Mouse (Mus musculus) common myeloid progenitor, adult 5-6 weeks (primary cell): ENCODE measurements around the gene Utp20. TPM values are rescaled to one million over a fixed set of nuclear protein-coding genes. Genes with fewer than 3 reads are reported as not detected.
A peak's percentile ranks its signal among the peaks of the same experiment; 100 is the strongest.

ENCODE experiments used
- ATAC-seq: replicated peaks from 2 replicates; pipeline ENCODE4 v1.8.0; 2016; ENCODE audit warnings: low read depth, mild to moderate bottlenecking, moderate TSS enrichment, inconsistent platforms; ENCODE audit not compliant: poor library complexity, severe bottlenecking
- total RNA-seq: library from RNA; stranded (forward); fragments of 200-1000, 187-1606 nt; gene quantifications from 2 replicates; pipeline ENCODE4 v1.2.3, GENCODE M21; 2017

The Utp20 gene
- total RNA-seq, 1 experiment from 2014 or later = 48.8 TPM

GRCm38 (mm10) chr10:88725343-88725742 is 101.3 kb downstream of the Utp20 start:
- ATAC-seq = peak; percentile 73

- ATAC-seq = no peak
Observed at GRCm38 (mm10) chr10:88719618-88720017, 107.0 kb downstream of the Utp20 start.

GRCm38 (mm10) chr10:88717756-88718025 is 108.9 kb downstream of the Utp20 start:
- ATAC-seq = no peak

- ATAC-seq = no peak
Observed at GRCm38 (mm10) chr10:88716986-88717755, 109.4 kb downstream of the Utp20 start.

- no peak for ATAC-seq
Observed at GRCm38 (mm10) chr10:88715621-88716020, 111.0 kb downstream of the Utp20 start.

GRCm38 (mm10) chr10:88714744-88715143 is 111.9 kb downstream of the Utp20 start:
- no peak for ATAC-seq

- ATAC-seq = peak; percentile 56
Observed at GRCm38 (mm10) chr10:88712359-88712758, 114.2 kb downstream of the Utp20 start.

GRCm38 (mm10) chr10:88708671-88709523 is 117.7 kb downstream of the Utp20 start:
- ATAC-seq = peak; percentile 74

GRCm38 (mm10) chr10:88700938-88701337 is 125.7 kb downstream of the Utp20 start:
- no peak for ATAC-seq

Other genes with a start within 250 kb of the Utp20 start
- gene Mybpc1, start 221.7 kb downstream of the Utp20 start, total RNA-seq = not detected in 2 replicates
- 1.1 and 4.2 TPM in 2 replicates for gene Spic, start 141.8 kb downstream of the Utp20 start, total RNA-seq
- 88.6 and 96.6 TPM in 2 replicates for gene Arl1, start 95.9 kb downstream of the Utp20 start, total RNA-seq
- gene Slc5a8, start 59.2 kb upstream of the Utp20 start, total RNA-seq = not detected in 2 replicates